Mouse (Mus musculus) brain, adult 2 months (tissue): Measurements from ENCODE around the gene Qtrt2.

Experiments
- DNase-seq: peaks from one replicate; pipeline ENCODE4 v3.0.0; 2011; ENCODE audit warnings: low read depth, low spot score

The Qtrt2 gene

GRCm38 (mm10) chr16:43925001-43925558 is 1.5 kb downstream of the Qtrt2 start:
- DNase-seq, result peak; percentile 52

- DNase-seq, result no peak
Measured at GRCm38 (mm10) chr16:43922630-43923029, 4.0 kb downstream of the Qtrt2 start.

DNA sequence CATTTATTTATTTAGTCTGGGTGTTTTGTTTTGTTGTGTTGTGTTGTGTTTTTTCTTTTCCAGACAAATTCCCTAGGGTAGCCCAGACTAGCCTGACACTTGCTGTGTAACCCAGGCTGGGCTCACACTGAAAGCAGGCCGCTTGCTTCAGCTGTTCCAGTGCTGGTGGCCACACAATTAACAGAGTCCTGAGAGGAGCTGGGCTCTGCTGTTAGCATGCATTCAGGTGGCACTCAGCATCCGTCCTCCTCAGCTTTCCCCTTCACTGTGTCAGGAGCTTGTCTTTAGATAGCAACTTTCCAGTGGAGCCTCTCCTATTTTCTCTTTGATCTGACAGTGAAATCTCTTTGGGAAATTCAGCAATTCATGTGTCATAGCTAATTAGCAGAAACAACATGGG is 4.6 kb downstream of the Qtrt2 start:
- no peak for DNase-seq

- no peak for DNase-seq
Measured at GRCm38 (mm10) chr16:43918867-43919266, 7.7 kb downstream of the Qtrt2 start.

GRCm38 (mm10) chr16:43908881-43909280 is 17.7 kb downstream of the Qtrt2 start:
- no peak for DNase-seq

- DNase-seq, result no peak
Measured at GRCm38 (mm10) chr16:43900571-43900970, 26.0 kb downstream of the Qtrt2 start.

DNA sequence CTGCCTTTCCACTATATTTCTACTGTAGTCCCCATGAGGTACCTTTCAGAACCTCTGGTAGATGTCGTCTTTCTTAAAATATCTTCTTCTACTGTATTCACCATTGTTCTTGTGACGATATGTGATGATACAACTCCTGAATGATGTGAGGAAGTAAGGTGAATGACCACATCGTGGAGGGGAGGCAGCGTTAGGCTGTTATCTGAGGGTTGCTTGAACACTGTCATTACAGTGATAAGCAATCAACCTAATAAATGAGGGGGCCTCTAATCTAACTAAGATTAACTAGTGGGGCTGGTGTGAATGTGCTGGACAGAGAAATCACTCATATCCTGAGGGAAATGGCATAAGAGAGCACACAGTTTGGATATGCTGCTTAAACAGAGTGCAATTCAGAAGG is 26.5 kb downstream of the Qtrt2 start:
- DNase-seq, result no peak

- peak; percentile 61 for DNase-seq
Measured at GRCm38 (mm10) chr16:43894501-43894900, 32.1 kb downstream of the Qtrt2 start.

GRCm38 (mm10) chr16:43890747-43891336 is 35.8 kb downstream of the Qtrt2 start:
- DNase-seq, result no peak

- no peak for DNase-seq
Measured at GRCm38 (mm10) chr16:43890005-43890336, 36.6 kb downstream of the Qtrt2 start.

- peak; percentile 100 for DNase-seq
Measured at GRCm38 (mm10) chr16:43889208-43890004, 37.2 kb downstream of the Qtrt2 start, which contains the start of gene Ccdc191. Gene Ccdc191 (plus strand): TSS chr16:43889800.

- DNase-seq, result no peak
Measured at GRCm38 (mm10) chr16:43882329-43882728, 44.3 kb downstream of the Qtrt2 start.

DNA sequence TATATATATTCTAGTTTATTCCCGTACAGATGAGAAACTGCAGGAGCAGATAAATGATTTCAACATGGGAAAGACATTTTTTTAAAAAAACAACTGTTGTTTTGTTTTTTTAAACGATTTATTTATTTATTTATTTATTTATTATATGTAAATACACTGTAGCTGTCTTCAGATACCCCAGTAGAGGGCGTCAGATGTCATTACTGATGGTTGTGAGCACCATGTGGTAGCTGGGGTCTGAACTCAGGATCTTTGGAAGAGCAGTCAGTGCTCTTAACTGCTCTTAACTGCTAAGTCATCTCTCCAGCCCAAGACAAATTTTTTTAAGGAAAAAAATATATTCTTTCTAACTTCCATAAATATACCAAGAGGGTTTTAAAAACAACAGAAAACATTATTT is 45.0 kb downstream of the Qtrt2 start:
- peak; percentile 17 for DNase-seq

GRCm38 (mm10) chr16:43879769-43880168 is 46.8 kb downstream of the Qtrt2 start:
- DNase-seq, result no peak

GRCm38 (mm10) chr16:43871419-43871818 is 55.2 kb downstream of the Qtrt2 start:
- no peak for DNase-seq

DNA sequence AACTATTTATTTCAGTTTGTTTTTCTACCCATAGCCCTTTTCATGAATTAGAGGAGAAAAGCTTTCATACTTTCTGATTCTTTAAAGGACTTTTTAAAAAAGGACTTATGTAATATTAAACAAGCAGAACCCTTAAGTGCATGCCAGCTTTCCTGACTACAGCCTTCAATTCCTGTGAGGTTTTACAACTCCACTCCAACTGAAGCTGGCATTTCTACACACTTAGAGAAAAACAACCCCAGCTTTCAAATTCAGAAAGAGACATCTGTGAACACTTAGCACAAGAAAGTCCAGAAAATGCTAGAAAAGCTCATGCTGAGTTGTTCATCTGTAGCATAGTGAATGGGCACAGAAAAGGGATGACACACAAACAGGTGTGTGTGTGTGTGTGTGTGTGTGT is 56.8 kb downstream of the Qtrt2 start:
- DNase-seq, result peak; percentile 50

- DNase-seq, result no peak
Measured at GRCm38 (mm10) chr16:43860624-43861023, 66.0 kb downstream of the Qtrt2 start.

GRCm38 (mm10) chr16:43858941-43859476 is 67.6 kb downstream of the Qtrt2 start:
- no peak for DNase-seq

DNA sequence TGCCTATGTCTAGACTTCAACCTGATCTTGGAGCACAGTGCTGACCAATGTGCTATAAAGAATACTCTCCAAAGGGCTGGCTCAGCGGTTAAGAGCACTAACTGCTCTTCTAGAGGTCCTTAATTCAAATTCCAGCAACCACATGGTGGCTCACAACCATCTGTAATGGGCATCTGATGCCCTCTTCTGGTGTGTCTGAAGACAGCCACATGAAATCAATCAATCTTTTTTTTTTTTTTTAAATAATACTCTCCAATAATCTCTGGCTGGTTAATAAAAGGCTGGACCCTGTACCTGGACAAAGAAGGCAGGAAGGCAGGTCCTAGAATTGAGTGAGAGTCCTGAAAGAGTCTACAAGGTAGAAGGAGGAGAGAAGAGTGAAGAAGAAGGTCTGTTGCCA is 76.8 kb downstream of the Qtrt2 start:
- no peak for DNase-seq

- DNase-seq, result no peak
Measured at GRCm38 (mm10) chr16:43841236-43841635, 85.4 kb downstream of the Qtrt2 start.

GRCm38 (mm10) chr16:43831957-43832356 is 94.7 kb downstream of the Qtrt2 start:
- DNase-seq, result no peak

- DNase-seq, result peak; percentile 51
Measured at GRCm38 (mm10) chr16:43827492-43827891, 99.1 kb downstream of the Qtrt2 start.

DNA sequence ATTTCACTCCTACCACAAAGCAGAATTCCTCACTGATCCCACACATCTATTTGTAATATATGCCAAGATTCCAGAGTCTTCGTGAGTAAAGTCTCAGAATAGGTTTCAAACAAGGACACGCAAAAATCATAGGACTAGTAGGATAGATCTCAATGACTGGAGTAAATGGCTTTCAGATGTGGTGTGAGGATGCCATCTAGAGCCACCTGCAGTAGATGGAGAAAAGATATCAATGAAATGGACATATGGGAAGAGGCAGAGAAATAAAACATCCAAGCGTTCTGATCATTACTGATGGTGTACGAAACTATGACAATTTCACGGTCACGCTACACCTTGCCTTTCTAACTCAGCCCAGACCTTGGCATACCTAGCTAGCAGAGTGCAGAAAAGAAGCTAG is 108.2 kb downstream of the Qtrt2 start:
- DNase-seq, result peak; percentile 29
